Mouse (Mus musculus) ES-Bruce4 (cell line): Measurements from ENCODE around the gene Pou4f2. TPM values are rescaled to one million over a fixed set of nuclear protein-coding genes. Genes with fewer than 3 reads are reported as not detected.
A peak's percentile ranks its signal among the peaks of the same experiment; 100 is the strongest.

Experiments
- H3K27ac ChIP-seq: 2 replicates; pipeline ENCODE4 v1.5.1; 2012; ENCODE audit warnings: low read length, inconsistent platforms; ENCODE audit not compliant: insufficient read depth
- H3K27me3 ChIP-seq: 2 replicates; pipeline ENCODE4 v1.6.1; 2012; ENCODE audit warnings: mild to moderate bottlenecking, low read length, inconsistent platforms; ENCODE audit not compliant: control insufficient read depth, poor library complexity, insufficient read depth, severe bottlenecking
- H3K36me3 ChIP-seq: 2 replicates; pipeline ENCODE4 v1.6.1; 2012; ENCODE audit warnings: inconsistent platforms, mild to moderate bottlenecking, low read length, moderate library complexity; ENCODE audit not compliant: control insufficient read depth, poor library complexity, insufficient read depth, severe bottlenecking
- H3K4me1 ChIP-seq: one replicate; pipeline ENCODE4 v1.8.1; 2011; ENCODE audit warnings: low read length; ENCODE audit not compliant: control insufficient read depth, insufficient read depth
- H3K4me3 ChIP-seq: 2 replicates; pipeline ENCODE4 v1.5.1; 2011; ENCODE audit warnings: low read depth, mild to moderate bottlenecking, low read length
- H3K9ac ChIP-seq: 2 replicates; pipeline ENCODE4 v1.6.1; 2012; ENCODE audit warnings: low read depth, mild to moderate bottlenecking, inconsistent platforms; ENCODE audit not compliant: poor library complexity, severe bottlenecking
- H3K9me3 ChIP-seq: replicated peaks from 2 replicates; pipeline ENCODE4 v1.6.1; 2012; ENCODE audit warnings: mild to moderate bottlenecking, low read length, inconsistent platforms; ENCODE audit not compliant: control insufficient read depth, poor library complexity, insufficient read depth, severe bottlenecking
- CTCF ChIP-seq: IDR thresholded peaks from one replicate; pipeline ENCODE4 v1.8.1; 2011; ENCODE audit warnings: low read depth, low read length
- EP300 ChIP-seq: IDR thresholded peaks from 2 replicates; pipeline ENCODE4 v1.6.1; 2011; ENCODE audit warnings: low read depth, low read length; ENCODE audit not compliant: insufficient read depth
- POLR2A ChIP-seq: IDR thresholded peaks from one replicate; pipeline ENCODE4 v1.8.1; 2011; ENCODE audit warnings: low read length; ENCODE audit not compliant: insufficient read depth
- polyA plus RNA-seq: library from polyadenylated mRNA; stranded (reverse); fragments of >200 nt; gene quantifications from 2 replicates; pipeline ENCODE4 v1.2.4, GENCODE M21; 2011; ENCODE audit warnings: low read depth; ENCODE audit not compliant: missing spikeins, insufficient read depth, insufficient read length

Gene Pou4f2
- polyA plus RNA-seq, 1 experiment, result not detected

DNA sequence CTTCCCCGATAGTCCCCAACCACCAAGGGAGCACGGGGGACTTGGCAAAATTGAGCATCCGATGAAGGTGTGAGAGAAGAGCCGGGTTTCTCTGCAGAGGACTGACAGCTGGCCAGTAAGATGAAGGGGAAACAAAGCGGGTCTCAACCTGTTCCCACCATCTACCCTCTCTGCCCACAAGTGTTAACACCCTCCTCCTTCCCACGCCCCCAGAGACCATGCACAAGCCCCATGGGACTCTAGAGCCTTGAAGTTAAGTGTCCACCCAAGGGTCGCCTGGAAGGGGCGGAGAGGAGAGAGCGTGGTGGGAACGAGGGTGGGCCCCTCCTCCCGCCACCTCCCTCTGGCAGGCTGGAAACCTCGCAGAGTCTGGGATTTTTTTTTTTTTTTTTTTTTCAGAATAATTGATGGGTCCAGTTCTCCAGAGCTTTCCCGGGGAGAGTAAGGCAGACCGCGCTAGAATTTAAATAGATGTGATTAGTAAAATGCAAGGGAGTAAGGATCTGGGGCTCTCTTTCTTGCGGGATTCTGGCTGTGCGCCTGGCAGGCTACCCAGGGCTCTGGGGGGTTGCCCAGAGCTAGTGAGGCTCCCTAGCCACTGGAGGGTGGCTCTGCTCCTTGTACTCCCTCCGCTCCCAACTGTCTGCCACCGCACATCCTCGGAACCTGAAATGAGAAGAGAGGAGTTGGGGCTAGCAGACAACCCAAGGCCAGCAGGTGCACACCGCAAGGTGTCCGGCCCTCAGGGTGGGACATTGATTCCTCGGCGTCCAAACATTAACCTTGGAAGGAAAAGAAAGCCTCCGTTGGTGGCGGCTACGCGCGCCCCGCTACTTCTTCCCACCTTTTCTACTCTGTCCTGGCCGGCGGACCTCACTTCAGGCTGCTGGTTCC is 9.3 kb downstream of the Pou4f2 start:
- Histone ChIP-seq H3K4me3 (peak overlapping the region; percentile 31), H3K4me1 (no peaks in the 10 kb centered on the region), H3K9ac (no peak overlapping the region), H3K9me3 (no peaks in the 10 kb centered on the region), H3K27me3 (peaks cover 28% of the 10 kb centered on the region), H3K27ac (no peak overlapping the region), H3K36me3 (no peaks in the 10 kb centered on the region)
- no peak for TF ChIP-seq EP300
- TF ChIP-seq CTCF, result no peak
- no peak for TF ChIP-seq POLR2A

DNA sequence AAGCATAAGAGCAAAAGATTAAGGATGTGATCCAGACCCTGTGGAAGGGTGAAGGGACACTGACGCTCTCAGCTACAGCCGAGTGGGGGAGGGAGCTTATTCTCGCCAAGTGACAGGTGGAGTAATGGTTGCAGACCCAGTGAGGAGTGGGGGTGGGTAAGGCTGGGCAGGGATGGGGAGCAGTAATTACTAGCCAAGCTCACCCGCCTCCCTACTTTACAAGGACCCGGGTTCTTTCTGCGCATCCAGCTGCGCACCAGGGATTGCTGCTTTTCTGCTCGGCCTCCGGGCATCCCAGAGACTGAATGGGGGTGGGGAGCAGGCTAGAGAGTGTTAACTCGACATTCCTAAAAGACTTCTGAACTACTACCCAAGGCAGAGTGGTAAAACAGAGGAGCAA is 10.0 kb downstream of the Pou4f2 start:
- no peak overlapping the region for H3K27ac ChIP-seq
- H3K4me1 ChIP-seq, result no peaks in the 10 kb centered on the region
- peaks cover 33% of the 10 kb centered on the region for H3K27me3 ChIP-seq
- H3K4me3 ChIP-seq, result peak overlapping the region; percentile 13; the same call in 1 of the 2 replicates
- H3K9me3 ChIP-seq, result no peaks in the 10 kb centered on the region
- H3K36me3 ChIP-seq, result no peaks in the 10 kb centered on the region
- no peak overlapping the region for H3K9ac ChIP-seq
- no peak for TF ChIP-seq CTCF
- TF ChIP-seq POLR2A, result no peak
- no peak for TF ChIP-seq EP300

DNA sequence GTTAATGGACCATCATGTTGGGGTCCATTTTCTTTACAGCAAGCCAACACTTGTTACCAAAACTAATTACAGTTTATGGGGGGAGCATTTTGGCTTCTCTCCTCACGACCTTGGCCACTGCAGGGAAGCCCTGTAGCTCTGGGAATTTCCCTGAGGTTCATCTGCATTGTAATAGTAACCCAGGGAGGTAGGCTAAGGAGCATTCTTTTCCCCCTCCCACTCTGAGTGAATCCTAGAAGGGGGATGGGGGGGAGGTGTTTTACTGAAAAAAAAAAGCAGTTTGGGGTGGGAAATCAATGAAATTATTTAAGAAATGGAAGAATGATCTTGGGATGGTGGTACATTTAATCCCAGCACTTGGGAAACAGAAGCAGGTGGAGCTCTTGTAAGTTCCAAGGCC is 12.5 kb downstream of the Pou4f2 start:
- TF ChIP-seq EP300, result peak; percentile 46; the same call in 1 of the 2 replicates
- no peak for TF ChIP-seq CTCF
- H3K9ac ChIP-seq, result no peak overlapping the region
- no peak overlapping the region for H3K27ac ChIP-seq
- H3K36me3 ChIP-seq, result no peaks in the 10 kb centered on the region
- H3K9me3 ChIP-seq, result no peaks in the 10 kb centered on the region
- H3K27me3 ChIP-seq, result peaks cover 38% of the 10 kb centered on the region
- no peaks in the 10 kb centered on the region for H3K4me1 ChIP-seq
- no peak overlapping the region for H3K4me3 ChIP-seq

GRCm38 (mm10) chr8:78420101-78420503 is 16.3 kb downstream of the Pou4f2 start:
- Histone ChIP-seq H3K9me3 (no peaks in the 10 kb centered on the region), H3K4me1 (no peaks in the 10 kb centered on the region), H3K36me3 (no peaks in the 10 kb centered on the region), H3K4me3 (peak overlapping the region; percentile 8), H3K27me3 (peaks cover 18% of the 10 kb centered on the region), H3K9ac (peak overlapping the region; percentile 1; the same call in 1 of the 2 replicates), H3K27ac (no peak overlapping the region)
- TF ChIP-seq CTCF, result no peak
- TF ChIP-seq POLR2A, result no peak
- TF ChIP-seq EP300, result 0 out of 2 replicates have a peak, but pooled peaks have one; percentile 5

DNA sequence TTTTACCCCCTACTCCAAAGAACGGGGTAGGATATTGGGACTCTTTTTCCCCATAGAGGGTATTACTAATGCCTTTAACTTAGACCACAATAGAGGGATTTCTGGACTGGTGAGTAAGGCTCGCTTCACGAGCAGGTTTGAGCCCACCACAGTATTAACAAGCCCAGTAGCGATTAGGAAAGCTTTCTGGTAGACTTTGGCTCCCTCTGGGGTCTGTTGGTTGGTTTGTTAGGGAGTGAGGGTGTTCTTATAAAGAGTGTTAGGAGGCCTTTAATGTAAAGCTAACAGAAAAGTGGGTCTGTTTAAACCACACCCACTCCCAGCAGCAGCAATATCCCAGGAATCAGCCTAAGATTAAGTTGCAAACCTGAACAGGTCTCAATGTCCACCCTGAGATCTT is 17.2 kb downstream of the Pou4f2 start:
- Histone ChIP-seq H3K27ac (no peak overlapping the region), H3K9ac (0 out of 2 replicates have a peak overlapping the region, but pooled peaks have one; percentile 1), H3K36me3 (no peaks in the 10 kb centered on the region), H3K4me3 (no peak overlapping the region), H3K9me3 (no peaks in the 10 kb centered on the region), H3K27me3 (peaks cover 14% of the 10 kb centered on the region), H3K4me1 (no peaks in the 10 kb centered on the region)
- TF ChIP-seq EP300 (no peak), POLR2A (no peak), CTCF (no peak)

- H3K9me3 ChIP-seq, result no peaks in the 10 kb centered on the region; the same call in 1 of the 2 replicates
- no peak overlapping the region for H3K4me3 ChIP-seq
- no peaks in the 10 kb centered on the region for H3K27me3 ChIP-seq
- H3K9ac ChIP-seq, result no peak overlapping the region
- peak overlapping the region; percentile 34; the same call in 1 of the 2 replicates for H3K27ac ChIP-seq
- no peaks in the 10 kb centered on the region for H3K4me1 ChIP-seq
- H3K36me3 ChIP-seq, result no peaks in the 10 kb centered on the region
- TF ChIP-seq CTCF (no peak), EP300 (no peak), POLR2A (no peak)
Observed at GRCm38 (mm10) chr8:78390756-78391155, 45.7 kb downstream of the Pou4f2 start.

Other genes starting within 250 kb of the Pou4f2 start
- gene Ttc29, start 223.3 kb downstream of the Pou4f2 start, polyA plus RNA-seq, result 0.46 TPM in 1 of 2 replicates, not detected in the other
- 176 and 177 TPM in 2 replicates for gene Rbmxl1, start 72.3 kb upstream of the Pou4f2 start, polyA plus RNA-seq
- gene Slc10a7, start 72.7 kb upstream of the Pou4f2 start, polyA plus RNA-seq, result 19.1 and 19.6 TPM in 2 replicates